In the genomic region with DNA sequence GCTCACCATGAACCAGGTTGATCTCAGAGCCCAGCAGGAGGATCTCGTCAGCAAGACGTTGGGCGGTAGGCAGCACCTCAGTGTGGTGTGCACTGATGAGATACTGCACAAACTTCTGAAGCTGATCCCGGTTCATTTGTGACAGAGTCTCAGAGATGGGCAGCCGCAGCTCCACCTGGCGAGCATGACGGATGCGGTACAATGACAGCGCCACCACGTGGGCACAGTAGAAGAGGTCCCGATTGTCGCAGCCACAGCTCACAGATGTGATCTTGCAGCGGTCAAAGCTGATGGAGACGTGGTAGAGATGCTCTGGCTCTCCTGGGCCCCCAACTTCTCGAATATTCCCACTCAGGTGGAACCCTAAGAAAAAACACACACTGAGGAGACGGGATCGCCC, we compare ENCODE assay signal across 11 mouse cellular contexts. TPM values are rescaled to one million over a fixed set of nuclear protein-coding genes. Genes with fewer than 3 reads are reported as not detected.
A peak's percentile ranks its signal among the peaks of the same experiment; 100 is the strongest.
DNase-seq lines count a peak whose midpoint lies in the region; ATAC-seq and TF ChIP-seq lines count a peak whose summit lies in the region.
"Had no signal": no experiment of that assay in that cellular context is flagged by ENCODE, and none has a peak within 500 bp of the region (broad histone marks: within the 10 kb centered on the region; RNA-seq: fewer than 3 reads in every experiment).

No protein-coding gene starts in this region.

- no peaks in the 10 kb centered on the region for H3K27me3 ChIP-seq in kidney, adult 2 months (replicated peaks; ENCODE audit: control insufficient read depth, insufficient read depth, low read length)
- H3K27me3 ChIP-seq in midbrain, postnatal 0 days (ENCODE audit: insufficient read depth, low read length): no peaks in the 10 kb centered on the region
- no peaks in the 10 kb centered on the region for H3K27me3 ChIP-seq in midbrain, embryonic 11.5 days (ENCODE audit: control insufficient read depth, insufficient read depth, low read length)
- no peaks in the 10 kb centered on the region for H3K27me3 ChIP-seq in forebrain, embryonic 15.5 days

- H3K4me1 ChIP-seq in kidney, adult 2 months (ENCODE audit: control insufficient read depth, insufficient read depth, low read length): peaks cover 4% of the 10 kb centered on the region; the same call in 1 of the 2 replicates
- H3K4me1 ChIP-seq in midbrain, postnatal 0 days (ENCODE audit: insufficient read depth, low read length): peaks cover 5% of the 10 kb centered on the region
- peaks cover 9% of the 10 kb centered on the region for H3K4me1 ChIP-seq in midbrain, embryonic 11.5 days (ENCODE audit: control insufficient read depth, insufficient read depth, low read length)
- H3K4me1 ChIP-seq in forebrain, embryonic 15.5 days: peaks cover 26% of the 10 kb centered on the region

- WGBS in kidney, adult 2 months: 79% methylated on average over 17 of the region's 17 CpGs
- 75% methylated on average over 17 of the region's 17 CpGs for WGBS in midbrain, postnatal 0 days
- WGBS in midbrain, embryonic 11.5 days: 73% methylated on average over 17 of the region's 17 CpGs
- 73% methylated on average over 17 of the region's 17 CpGs for WGBS in forebrain, embryonic 15.5 days

- no peak for DNase-seq in kidney, adult 2 months
- DNase-seq in kidney, adult 9 months: no peak
- no peak for DNase-seq in midbrain, postnatal 0 days (ENCODE audit: low spot score)
- DNase-seq in midbrain, embryonic 11.5 days (ENCODE audit: low spot score, missing footprints): no peak
- DNase-seq in ZHBTc4 (ENCODE audit: low read depth, low spot score): peak; percentile 81
- DNase-seq: cerebellum, adult 9-10 months; gastrocnemius, postnatal 10 days; heart, postnatal 36 days; kidney, postnatal 25 days had no signal

- TF ChIP-seq CTCF in kidney, adult 2 months (conservative IDR thresholded peaks at IDR 0.05; ENCODE audit: insufficient read depth, insufficient read length, low read depth, low read length): peak; percentile 24; the same call in 1 of the 2 replicates
- TF ChIP-seq CTCF in midbrain, postnatal 0 days (IDR thresholded peaks at IDR 0.05): peak; percentile 47

- no peak for ATAC-seq in midbrain, postnatal 0 days (ENCODE audit: low FRiP score)
- no peak for ATAC-seq in midbrain, embryonic 11.5 days (ENCODE audit: low FRiP score)
- ATAC-seq in megakaryocyte-erythroid progenitor cell, adult 5-6 weeks (replicated peaks; ENCODE audit: low FRiP score, low TSS enrichment, poor library complexity, severe bottlenecking): peak; percentile 35; the same call in 1 of the 2 replicates
- no peak for ATAC-seq in forebrain, embryonic 15.5 days (replicated peaks)

- no peak overlapping the region for H3K4me2 ChIP-seq in midbrain, postnatal 0 days (ENCODE audit: low read depth, low read length, poor library complexity, severe bottlenecking)
- no peak overlapping the region for H3K4me2 ChIP-seq in midbrain, embryonic 11.5 days
- H3K4me2 ChIP-seq in forebrain, embryonic 15.5 days (replicated peaks): no peak overlapping the region

- no peak overlapping the region for H3K4me3 ChIP-seq in kidney, adult 2 months (ENCODE audit: insufficient read depth, low read depth, low read length)
- no peak overlapping the region for H3K4me3 ChIP-seq in midbrain, postnatal 0 days (ENCODE audit: low read depth, low read length)
- H3K4me3 ChIP-seq in midbrain, embryonic 11.5 days (ENCODE audit: low read depth, low read length): no peak overlapping the region
- H3K4me3 ChIP-seq in forebrain, embryonic 15.5 days: no peak overlapping the region

- TF ChIP-seq POLR2A in kidney, adult 2 months (IDR thresholded peaks at IDR 0.05; ENCODE audit: low read depth, low read length): no peak

- no peak overlapping the region for H3K9ac ChIP-seq in midbrain, postnatal 0 days (replicated peaks; ENCODE audit: low read length, poor library complexity, severe bottlenecking)
- H3K9ac ChIP-seq in midbrain, embryonic 11.5 days (ENCODE audit: low read length): no peak overlapping the region
- H3K9ac ChIP-seq in forebrain, embryonic 15.5 days (replicated peaks): no peak overlapping the region

- H3K36me3 ChIP-seq in kidney, adult 2 months (ENCODE audit: control insufficient read depth, insufficient read depth, low read length): no peaks in the 10 kb centered on the region
- peaks cover 64% of the 10 kb centered on the region for H3K36me3 ChIP-seq in midbrain, postnatal 0 days (ENCODE audit: insufficient read depth, low read length)
- peaks cover 25% of the 10 kb centered on the region for H3K36me3 ChIP-seq in midbrain, embryonic 11.5 days (ENCODE audit: control insufficient read depth, insufficient read depth, low read length)
- peaks cover 84% of the 10 kb centered on the region for H3K36me3 ChIP-seq in forebrain, embryonic 15.5 days

- H3K9me3 ChIP-seq in midbrain, postnatal 0 days (ENCODE audit: low read length): no peaks in the 10 kb centered on the region
- no peaks in the 10 kb centered on the region for H3K9me3 ChIP-seq in midbrain, embryonic 11.5 days (ENCODE audit: control insufficient read depth, low read length)
- no peaks in the 10 kb centered on the region for H3K9me3 ChIP-seq in forebrain, embryonic 15.5 days

- no peak overlapping the region for H3K27ac ChIP-seq in kidney, adult 2 months (ENCODE audit: insufficient read depth, low read depth, low read length)
- no peak overlapping the region for H3K27ac ChIP-seq in midbrain, postnatal 0 days (ENCODE audit: low read depth, low read length)
- H3K27ac ChIP-seq in midbrain, embryonic 11.5 days (ENCODE audit: low read depth, low read length): no peak overlapping the region
- no peak overlapping the region for H3K27ac ChIP-seq in forebrain, embryonic 15.5 days (replicated peaks)

RNA-seq across cellular contexts. Expression of a gene that starts 6.1 kb away (rescaled TPM):
- 9.2 and 10.0 TPM in 2 replicates for polyA plus RNA-seq in kidney, adult 2 months (2012; rRNA removed)
- 37.7 and 41.8 TPM in 2 replicates for total RNA-seq in midbrain, postnatal 0 days (2014; rRNA removed)
- 11.8 and 11.9 TPM in 2 replicates for polyA plus RNA-seq in midbrain, postnatal 0 days (2015; fragmentation: Nextera tagmentation; extraction: Ambion mirVana)
- polyA plus RNA-seq in midbrain, embryonic 11.5 days (2014; fragmentation: Nextera tagmentation; extraction: Ambion mirVana): 19.4 and 24.7 TPM in 2 replicates
- 2.8 and 4.8 TPM in 2 replicates for total RNA-seq in megakaryocyte-erythroid progenitor cell, adult 5-6 weeks (2014; fragmentation: Nextera tagmentation)
- total RNA-seq in megakaryocyte-erythroid progenitor cell, adult 5-6 weeks (2017): 3.3 and 3.7 TPM in 2 replicates
- 41.1 and 42.8 TPM in 2 replicates for polyA plus RNA-seq in forebrain, embryonic 15.5 days (2015; fragmentation: Nextera tagmentation; extraction: Ambion mirVana)

RNA-seq across cellular contexts. Expression of a gene that starts 18.8 kb away (rescaled TPM):
- 216 and 246 TPM in 2 replicates for polyA plus RNA-seq in kidney, adult 2 months (2012; rRNA removed)
- total RNA-seq in midbrain, postnatal 0 days (2014; rRNA removed): 110 and 143 TPM in 2 replicates
- polyA plus RNA-seq in midbrain, postnatal 0 days (2015; fragmentation: Nextera tagmentation; extraction: Ambion mirVana): 274 and 297 TPM in 2 replicates
- 281 and 304 TPM in 2 replicates for polyA plus RNA-seq in midbrain, embryonic 11.5 days (2014; fragmentation: Nextera tagmentation; extraction: Ambion mirVana)
- 122 and 195 TPM in 2 replicates for total RNA-seq in megakaryocyte-erythroid progenitor cell, adult 5-6 weeks (2014; fragmentation: Nextera tagmentation)
- total RNA-seq in megakaryocyte-erythroid progenitor cell, adult 5-6 weeks (2017): 63.7 and 94.8 TPM in 2 replicates
- 233 and 252 TPM in 2 replicates for polyA plus RNA-seq in forebrain, embryonic 15.5 days (2015; fragmentation: Nextera tagmentation; extraction: Ambion mirVana)

RNA-seq across cellular contexts. Expression of a gene that starts 26.4 kb away (rescaled TPM):
- polyA plus RNA-seq in kidney, adult 2 months (2012; rRNA removed): 39.3 and 48.6 TPM in 2 replicates
- 28.8 and 31.7 TPM in 2 replicates for total RNA-seq in midbrain, postnatal 0 days (2014; rRNA removed)
- polyA plus RNA-seq in midbrain, postnatal 0 days (2015; fragmentation: Nextera tagmentation; extraction: Ambion mirVana): 39.4 and 40.5 TPM in 2 replicates
- 47.2 and 52.4 TPM in 2 replicates for polyA plus RNA-seq in midbrain, embryonic 11.5 days (2014; fragmentation: Nextera tagmentation; extraction: Ambion mirVana)
- total RNA-seq in megakaryocyte-erythroid progenitor cell, adult 5-6 weeks (2014; fragmentation: Nextera tagmentation): 36.7 and 51.9 TPM in 2 replicates
- 19.1 and 19.3 TPM in 2 replicates for total RNA-seq in megakaryocyte-erythroid progenitor cell, adult 5-6 weeks (2017)
- polyA plus RNA-seq in forebrain, embryonic 15.5 days (2015; fragmentation: Nextera tagmentation; extraction: Ambion mirVana): 53.3 and 58.8 TPM in 2 replicates

RNA-seq across cellular contexts. Expression of a gene that starts 39.4 kb away (rescaled TPM):
- 24.7 and 32.7 TPM in 2 replicates for polyA plus RNA-seq in kidney, adult 2 months (2012; rRNA removed)
- 9.5 and 13.6 TPM in 2 replicates for total RNA-seq in midbrain, postnatal 0 days (2014; rRNA removed)
- 14.0 and 14.4 TPM in 2 replicates for polyA plus RNA-seq in midbrain, postnatal 0 days (2015; fragmentation: Nextera tagmentation; extraction: Ambion mirVana)
- 22.2 and 23.3 TPM in 2 replicates for polyA plus RNA-seq in midbrain, embryonic 11.5 days (2014; fragmentation: Nextera tagmentation; extraction: Ambion mirVana)
- 18.0 and 20.9 TPM in 2 replicates for total RNA-seq in megakaryocyte-erythroid progenitor cell, adult 5-6 weeks (2014; fragmentation: Nextera tagmentation)
- total RNA-seq in megakaryocyte-erythroid progenitor cell, adult 5-6 weeks (2017): 9.5 and 12.7 TPM in 2 replicates
- 24.5 and 27.6 TPM in 2 replicates for polyA plus RNA-seq in forebrain, embryonic 15.5 days (2015; fragmentation: Nextera tagmentation; extraction: Ambion mirVana)

RNA-seq across cellular contexts. Expression of a gene that starts 45.7 kb away (rescaled TPM):
- 0.99 and 1.4 TPM in 2 replicates for polyA plus RNA-seq in kidney, adult 2 months (2012; rRNA removed)
- total RNA-seq in midbrain, postnatal 0 days (2014; rRNA removed): 0.27 and 4.6 TPM in 2 replicates
- polyA plus RNA-seq in midbrain, postnatal 0 days (2015; fragmentation: Nextera tagmentation; extraction: Ambion mirVana): 14.0 and 15.3 TPM in 2 replicates
- 4.7 and 4.9 TPM in 2 replicates for polyA plus RNA-seq in midbrain, embryonic 11.5 days (2014; fragmentation: Nextera tagmentation; extraction: Ambion mirVana)
- total RNA-seq in megakaryocyte-erythroid progenitor cell, adult 5-6 weeks (2014; fragmentation: Nextera tagmentation): 2.9 and 5.0 TPM in 2 replicates
- not detected in 2 replicates for total RNA-seq in megakaryocyte-erythroid progenitor cell, adult 5-6 weeks (2017)
- polyA plus RNA-seq in forebrain, embryonic 15.5 days (2015; fragmentation: Nextera tagmentation; extraction: Ambion mirVana): 6.2 and 7.1 TPM in 2 replicates
